Mouse (Mus musculus) retina, embryonic 14.5 days (tissue): Measurements from ENCODE around the gene Dusp12.

Experiments used
- DNase-seq: peaks from one replicate; pipeline ENCODE4 v3.0.0-alpha.2; 2015; ENCODE audit warnings: low spot score

Dusp12 gene

GRCm38 (mm10) chr1:170898413-170899075, 13.2 kb upstream of the Dusp12 start:
- no peak for DNase-seq

- no peak for DNase-seq
Observed at GRCm38 (mm10) chr1:170896651-170897281, 11.4 kb upstream of the Dusp12 start.

GRCm38 (mm10) chr1:170894603-170895602, 9.6 kb upstream of the Dusp12 start:
- DNase-seq, result peak; percentile 81

- no peak for DNase-seq
Observed at GRCm38 (mm10) chr1:170892279-170892678, 6.9 kb upstream of the Dusp12 start.

GRCm38 (mm10) chr1:170891646-170892045, 6.3 kb upstream of the Dusp12 start:
- DNase-seq, result no peak

GRCm38 (mm10) chr1:170889310-170889709, 4.0 kb upstream of the Dusp12 start:
- DNase-seq, result no peak

- DNase-seq, result no peak
Observed at GRCm38 (mm10) chr1:170886044-170886458, 711 bp upstream of the Dusp12 start.

GRCm38 (mm10) chr1:170884390-170884789, 950 bp downstream of the Dusp12 start:
- DNase-seq, result no peak

GRCm38 (mm10) chr1:170882915-170883485, 2.3 kb downstream of the Dusp12 start:
- DNase-seq, result no peak

GRCm38 (mm10) chr1:170876906-170877305, 8.4 kb downstream of the Dusp12 start:
- DNase-seq, result no peak

- DNase-seq, result no peak
Observed at GRCm38 (mm10) chr1:170875676-170876075, 9.7 kb downstream of the Dusp12 start.

- no peak for DNase-seq
Observed at GRCm38 (mm10) chr1:170871961-170872360, 13.4 kb downstream of the Dusp12 start.

GRCm38 (mm10) chr1:170871402-170871801, 13.9 kb downstream of the Dusp12 start:
- DNase-seq, result no peak

GRCm38 (mm10) chr1:170868905-170869283, 16.4 kb downstream of the Dusp12 start:
- no peak for DNase-seq

- peak; percentile 90 for DNase-seq
Observed at GRCm38 (mm10) chr1:170868107-170868904, 17.0 kb downstream of the Dusp12 start.

- DNase-seq, result peak; percentile 96
Observed at GRCm38 (mm10) chr1:170867691-170868105, 17.6 kb downstream of the Dusp12 start, which contains the start of gene Atf6. TSS of gene Atf6 (minus strand) at chr1:170867771.

- DNase-seq, result peak; percentile 6
Observed at GRCm38 (mm10) chr1:170866992-170867690, 18.2 kb downstream of the Dusp12 start.

- no peak for DNase-seq
Observed at GRCm38 (mm10) chr1:170865406-170865805, 19.9 kb downstream of the Dusp12 start.

GRCm38 (mm10) chr1:170864754-170865153, 20.6 kb downstream of the Dusp12 start:
- DNase-seq, result no peak

GRCm38 (mm10) chr1:170864234-170864633, 21.1 kb downstream of the Dusp12 start:
- no peak for DNase-seq

GRCm38 (mm10) chr1:170863033-170863432, 22.3 kb downstream of the Dusp12 start:
- no peak for DNase-seq
